Mouse (Mus musculus): Measurements from ENCODE around the gene Veph1. TPM values are rescaled to one million over a fixed set of nuclear protein-coding genes. Genes with fewer than 3 reads are reported as not detected.
"Not testable (repeated sequence)": the region's sequence is repeated elsewhere in the genome, so short reads cannot be mapped to it uniquely, and the experiment has no call there.

Gene Veph1
- 1 to 10 TPM in 1 of 2 experiments, under 1 TPM in 1; 0.20 to 5.0 TPM for total RNA-seq (2021)
- long read RNA-seq, experiment 1 = 0 reads
- long read RNA-seq, experiment 2, partial matches to known transcripts = 0 of 3 reads
- long read RNA-seq, experiment 2, other reads (novel, unspliced or antisense) = 2 of 3 reads

- no peak for DNase-seq (ENCODE audit: low spot score in 2 of 2)
Measured at GRCm38 (mm10) chr3:66296545-66296944, at the start of gene Veph1. TSS of gene Veph1 (minus strand) at chr3:66296837.

- no peak for DNase-seq (ENCODE audit: low spot score in 2 of 2)
Measured at GRCm38 (mm10) chr3:66340742-66341141, 44.1 kb upstream of the Veph1 start.

DNA sequence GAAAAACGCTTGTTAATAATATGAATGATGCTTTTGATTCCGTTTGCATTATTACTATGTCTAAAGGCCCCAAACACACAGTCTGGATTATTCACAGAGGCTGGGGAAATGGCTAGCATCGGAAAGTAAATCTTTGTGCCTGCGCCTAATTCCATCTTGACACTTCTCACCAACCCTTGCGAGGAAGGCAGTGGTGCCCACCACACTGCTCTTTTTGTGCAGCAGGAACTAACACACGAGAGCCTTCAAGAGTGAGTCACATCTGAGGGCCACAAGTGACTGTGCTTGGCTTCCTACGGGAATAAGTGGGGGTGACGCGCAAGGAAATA lies 35.7 kb upstream of the Veph1 start:
- no peak for DNase-seq (ENCODE audit: low spot score in 2 of 2)

DNA sequence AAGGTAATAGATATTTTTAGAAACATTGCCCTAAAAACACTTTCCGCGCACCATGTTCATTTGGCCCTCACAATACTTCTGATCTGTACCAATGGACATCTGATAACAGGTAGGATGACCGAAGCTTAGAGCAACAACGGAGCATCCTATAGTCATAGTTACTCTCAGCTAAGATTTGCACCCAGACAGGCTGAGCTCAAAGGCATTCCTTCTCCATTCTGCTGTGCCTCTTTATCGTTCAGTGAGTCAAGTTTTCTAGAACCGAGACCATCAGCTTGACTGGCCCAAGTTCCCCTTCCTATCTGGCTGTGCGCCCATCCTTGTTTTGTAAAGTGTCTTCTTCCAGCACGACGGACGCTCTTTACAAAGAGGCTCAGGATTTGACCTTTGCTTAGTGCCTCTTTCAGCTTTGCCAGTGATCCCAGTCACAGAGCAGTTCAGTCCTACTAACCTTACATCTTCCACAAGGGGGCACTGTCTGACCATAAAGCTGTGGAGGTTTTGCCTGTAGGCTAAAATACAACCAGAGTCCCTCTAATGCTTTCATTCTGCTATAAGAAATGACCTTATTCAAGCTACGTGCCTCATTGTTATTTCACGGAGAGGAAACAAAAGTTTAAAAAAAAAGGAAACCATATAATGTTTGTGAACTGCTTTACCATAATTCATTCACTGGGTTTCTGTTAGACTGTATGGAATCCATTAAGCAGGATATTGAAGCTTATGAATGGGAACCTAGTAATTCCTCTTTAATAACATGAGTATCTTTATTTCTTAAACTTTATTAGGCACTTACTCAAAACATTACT lies 35.2 kb upstream of the Veph1 start:
- peak in 1 of 2 experiments; percentile 24 for DNase-seq (ENCODE audit: low spot score in 2 of 2)

- no peak for DNase-seq (ENCODE audit: low spot score in 2 of 2)
Measured at GRCm38 (mm10) chr3:66330896-66331579, 34.4 kb upstream of the Veph1 start.

GRCm38 (mm10) chr3:66325962-66326834 lies 29.6 kb upstream of the Veph1 start:
- no peak for DNase-seq (ENCODE audit: low spot score in 2 of 2)

DNA sequence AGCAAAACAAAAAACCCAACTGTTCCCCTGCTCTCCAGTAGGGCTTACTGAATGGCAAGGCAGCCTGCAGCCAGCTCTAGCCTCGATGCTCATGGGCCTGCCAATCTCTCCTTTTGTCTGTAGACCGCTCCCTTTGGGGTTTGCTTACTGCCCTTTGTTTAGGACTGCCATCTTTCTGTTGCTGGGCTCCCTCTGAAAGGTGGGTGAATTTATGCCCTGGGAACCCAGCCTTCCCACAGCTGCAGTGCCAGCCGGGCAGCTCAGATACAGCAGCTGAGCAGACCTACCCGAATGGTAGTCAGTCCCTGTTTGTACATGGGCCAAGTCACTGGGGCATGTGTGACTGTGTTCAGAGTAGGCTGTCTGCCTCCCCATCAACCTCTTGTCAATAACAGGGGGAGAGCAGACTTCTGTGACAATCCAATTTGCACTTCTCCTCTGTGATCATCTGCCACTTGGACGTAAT lies 28.9 kb upstream of the Veph1 start:
- DNase-seq (ENCODE audit: low spot score in 2 of 2) = no peak

GRCm38 (mm10) chr3:66314793-66315715 lies 18.4 kb upstream of the Veph1 start:
- no peak for DNase-seq (ENCODE audit: low spot score in 2 of 2)

DNA sequence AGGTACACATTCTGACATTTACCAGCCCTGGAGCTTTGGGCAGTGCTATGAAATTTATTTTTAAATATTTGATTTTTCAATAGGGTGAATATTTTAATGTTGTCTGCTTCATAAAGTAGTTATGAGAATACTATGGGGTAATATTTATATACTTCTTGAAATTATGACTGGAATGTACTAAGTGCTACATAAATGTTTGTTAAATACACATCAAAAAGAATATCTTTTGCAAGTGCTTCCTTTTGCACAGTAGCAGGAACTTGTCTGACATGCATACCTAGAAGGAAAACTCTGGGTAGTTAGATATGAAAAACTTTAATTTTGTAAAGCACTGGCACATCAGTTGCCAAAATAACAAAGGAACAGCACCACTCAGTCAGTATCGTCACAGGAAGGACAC lies 13.9 kb upstream of the Veph1 start:
- no peak for DNase-seq (ENCODE audit: low spot score in 2 of 2)

GRCm38 (mm10) chr3:66309531-66309930 lies 12.9 kb upstream of the Veph1 start:
- no peak for DNase-seq (ENCODE audit: low spot score in 2 of 2)

DNA sequence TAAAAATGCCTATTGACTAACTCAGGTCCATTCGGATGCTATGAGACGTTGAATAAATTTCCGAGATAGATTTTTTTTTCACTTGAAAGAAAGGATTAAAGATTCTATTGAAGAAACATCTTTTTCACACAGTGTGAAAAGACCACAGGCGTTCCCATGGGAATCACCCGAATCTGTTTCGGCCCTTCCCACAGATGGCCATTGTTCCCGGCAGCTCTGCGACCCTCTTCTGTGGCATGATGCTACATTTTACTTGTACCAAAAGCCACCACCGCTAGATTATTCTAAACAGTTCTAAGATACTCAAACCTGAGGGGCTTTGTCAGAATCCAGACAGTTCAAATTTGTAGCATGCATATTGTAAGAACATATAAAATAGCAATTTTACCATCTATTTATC lies 1.4 kb downstream of the Veph1 start:
- no peak for DNase-seq (ENCODE audit: low spot score in 2 of 2)

GRCm38 (mm10) chr3:66294729-66295128 lies 1.9 kb downstream of the Veph1 start:
- DNase-seq (ENCODE audit: low spot score in 2 of 2) = no peak

- no peak for DNase-seq (ENCODE audit: low spot score in 2 of 2)
Measured at GRCm38 (mm10) chr3:66292356-66292946, 4.2 kb downstream of the Veph1 start.

- DNase-seq (ENCODE audit: low spot score in 2 of 2) = no peak
Measured at GRCm38 (mm10) chr3:66263270-66263669, 33.4 kb downstream of the Veph1 start.

DNA sequence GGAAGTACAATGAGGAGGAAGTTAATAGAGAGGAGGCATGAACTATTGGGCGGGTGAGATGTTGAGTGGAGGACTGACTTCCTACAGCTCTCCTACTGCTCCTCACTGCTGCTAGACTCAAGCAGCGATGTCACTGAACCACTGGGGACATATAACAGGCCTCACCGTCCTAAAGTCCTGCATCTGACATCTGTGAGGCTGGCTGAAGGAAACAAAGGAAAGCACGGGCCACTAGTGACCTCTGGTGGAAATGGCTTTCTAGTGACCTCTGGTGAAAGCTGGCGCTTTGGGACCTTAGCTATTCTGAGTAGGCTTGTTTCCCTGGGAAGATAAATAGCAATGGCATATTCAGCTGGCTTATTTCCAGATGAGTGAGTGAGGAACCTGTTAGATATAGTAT lies 34.3 kb downstream of the Veph1 start:
- no peak for DNase-seq (ENCODE audit: low spot score in 2 of 2)

DNA sequence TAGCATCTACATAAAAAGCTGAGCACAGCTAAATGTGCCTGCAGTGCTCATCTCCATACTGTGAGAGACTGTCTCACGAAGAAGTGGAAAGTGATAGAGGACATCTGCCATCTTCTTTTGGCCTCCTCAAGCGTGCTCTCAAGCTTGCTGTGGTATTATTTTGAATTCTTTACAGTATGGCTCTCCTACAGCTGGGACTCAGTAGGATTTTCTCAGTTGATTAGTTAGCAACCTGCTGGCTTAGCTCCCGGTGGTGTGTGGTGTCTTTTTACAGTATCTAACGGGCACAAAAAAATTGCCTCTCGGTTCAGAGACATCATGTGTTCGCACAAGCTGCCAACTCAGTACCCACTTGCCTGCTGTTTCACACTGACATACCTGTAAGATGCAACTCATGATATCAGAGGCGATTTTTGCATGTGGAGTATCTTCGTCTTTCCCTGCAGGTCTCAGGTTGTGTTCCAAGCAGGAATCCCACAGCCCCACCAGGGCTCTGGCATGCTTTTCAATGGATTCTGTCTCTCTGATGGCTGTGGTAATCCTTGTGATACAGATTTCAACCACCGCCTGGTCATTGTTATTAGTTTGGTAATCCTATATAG lies 42.0 kb downstream of the Veph1 start:
- DNase-seq (ENCODE audit: low spot score in 2 of 2) = no peak

- DNase-seq (ENCODE audit: low spot score in 2 of 2) = no peak
Measured at GRCm38 (mm10) chr3:66251842-66252241, 44.8 kb downstream of the Veph1 start.

DNA sequence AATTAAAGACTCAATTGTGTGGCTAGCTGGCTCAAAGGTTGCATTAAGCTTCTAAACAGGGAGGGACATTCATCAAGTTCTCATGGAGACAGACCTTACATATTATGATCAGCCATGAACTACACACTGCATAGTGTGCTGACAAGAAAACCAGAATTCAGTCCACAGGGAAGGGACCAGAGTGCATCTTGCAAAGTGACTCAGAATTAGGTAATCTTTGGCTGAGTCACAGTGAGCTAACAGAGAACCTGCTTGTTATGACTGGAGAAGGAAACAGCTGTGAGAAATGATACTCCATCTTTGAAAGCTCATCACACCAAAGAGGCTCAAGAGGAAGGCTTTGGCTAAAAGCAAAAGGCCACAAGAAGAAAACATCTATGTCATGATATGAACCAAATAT lies 56.2 kb downstream of the Veph1 start:
- no peak for DNase-seq (ENCODE audit: low spot score in 2 of 2)

- not testable (repeated sequence) for DNase-seq (ENCODE audit: low spot score in 2 of 2)
Measured at GRCm38 (mm10) chr3:66236234-66236871, 60.3 kb downstream of the Veph1 start.
